Comparison of ENCODE assay signal across 11 mouse cellular contexts in genomic region chr15:27089155-27089554, GRCm38 (mm10).
"Had no signal": no experiment of that assay in that cellular context is flagged by ENCODE, and none has a peak within 500 bp of the region (broad histone marks: within the 10 kb centered on the region; RNA-seq: fewer than 3 reads in every experiment).

No protein-coding gene starts in this region.

- H3K36me3 ChIP-seq: liver, embryonic 13.5 days; midbrain, embryonic 12.5 days; neural tube, embryonic 15.5 days had no signal

- H3K9me3 ChIP-seq: liver, embryonic 13.5 days; midbrain, embryonic 12.5 days; neural tube, embryonic 15.5 days had no signal

- H3K9ac ChIP-seq: liver, embryonic 13.5 days; midbrain, embryonic 12.5 days; neural tube, embryonic 15.5 days had no signal

- DNase-seq: kidney, adult 8-10 months; kidney, postnatal 25 days; layer of hippocampus, postnatal 36 days; liver; liver, embryonic 13.5 days; lung, adult 18-20 months; thymus, adult 18-20 months; thymus, postnatal 14 days had no signal

- H3K4me2 ChIP-seq: liver, embryonic 13.5 days; midbrain, embryonic 12.5 days; neural tube, embryonic 15.5 days had no signal

- H3K4me1 ChIP-seq: liver, embryonic 13.5 days; midbrain, embryonic 12.5 days; neural tube, embryonic 15.5 days had no signal

- ATAC-seq: midbrain, embryonic 16.5 days had no signal

- H3K27ac ChIP-seq: liver, embryonic 13.5 days; midbrain, embryonic 12.5 days; neural tube, embryonic 15.5 days had no signal

- H3K27me3 ChIP-seq: liver, embryonic 13.5 days; midbrain, embryonic 12.5 days; neural tube, embryonic 15.5 days had no signal

- H3K4me3 ChIP-seq: liver, embryonic 13.5 days; midbrain, embryonic 12.5 days; neural tube, embryonic 15.5 days had no signal
